Mouse (Mus musculus): ENCODE data around the gene Adarb1.

Gene Adarb1

GRCm38 (mm10) chr10:77380716-77381115 is 37.4 kb downstream of the Adarb1 start:
- DNase-seq, result no peak

GRCm38 (mm10) chr10:77379199-77379598 is 38.9 kb downstream of the Adarb1 start:
- DNase-seq, result no peak

- DNase-seq, result no peak
Observed at GRCm38 (mm10) chr10:77376056-77376455, 42.0 kb downstream of the Adarb1 start.

GRCm38 (mm10) chr10:77374948-77375347 is 43.1 kb downstream of the Adarb1 start:
- no peak for DNase-seq

GRCm38 (mm10) chr10:77374407-77374806 is 43.7 kb downstream of the Adarb1 start:
- DNase-seq, result no peak

GRCm38 (mm10) chr10:77370129-77370528 is 47.9 kb downstream of the Adarb1 start:
- DNase-seq, result no peak

GRCm38 (mm10) chr10:77367973-77368372 is 50.1 kb downstream of the Adarb1 start:
- DNase-seq, result no peak

- no peak for DNase-seq
Observed at GRCm38 (mm10) chr10:77366959-77367358, 51.1 kb downstream of the Adarb1 start.

GRCm38 (mm10) chr10:77365212-77365611 is 52.9 kb downstream of the Adarb1 start:
- DNase-seq, result no peak

- DNase-seq, result no peak
Observed at GRCm38 (mm10) chr10:77360486-77360885, 57.6 kb downstream of the Adarb1 start.

GRCm38 (mm10) chr10:77357957-77358356 is 60.1 kb downstream of the Adarb1 start:
- no peak for DNase-seq

- peak; percentile 87 for DNase-seq
Observed at GRCm38 (mm10) chr10:77353031-77353745, 64.9 kb downstream of the Adarb1 start.

GRCm38 (mm10) chr10:77342842-77343241 is 75.2 kb downstream of the Adarb1 start:
- DNase-seq, result peak; percentile 82

GRCm38 (mm10) chr10:77341711-77342110 is 76.4 kb downstream of the Adarb1 start:
- no peak for DNase-seq

GRCm38 (mm10) chr10:77341059-77341458 is 77.0 kb downstream of the Adarb1 start:
- DNase-seq, result no peak

GRCm38 (mm10) chr10:77339871-77340341 is 78.2 kb downstream of the Adarb1 start:
- no peak for DNase-seq

GRCm38 (mm10) chr10:77333518-77333917 is 84.6 kb downstream of the Adarb1 start:
- DNase-seq, result no peak

- no peak for DNase-seq
Observed at GRCm38 (mm10) chr10:77329446-77330094, 88.5 kb downstream of the Adarb1 start.

- DNase-seq, result no peak
Observed at GRCm38 (mm10) chr10:77324716-77325115, 93.4 kb downstream of the Adarb1 start.

GRCm38 (mm10) chr10:77321611-77322010 is 96.5 kb downstream of the Adarb1 start:
- DNase-seq, result no peak

GRCm38 (mm10) chr10:77321001-77321400 is 97.1 kb downstream of the Adarb1 start:
- no peak for DNase-seq

- DNase-seq, result no peak
Observed at GRCm38 (mm10) chr10:77315682-77316081, 102.4 kb downstream of the Adarb1 start.

- no peak for DNase-seq
Observed at GRCm38 (mm10) chr10:77314711-77315266, 103.3 kb downstream of the Adarb1 start.

GRCm38 (mm10) chr10:77308978-77309377 is 109.1 kb downstream of the Adarb1 start:
- DNase-seq, result no peak
